Mouse (Mus musculus) urinary bladder, postnatal 10 days (tissue): ENCODE data around the gene Gm21541.
"Not testable (repeated sequence)": the region's sequence is repeated elsewhere in the genome, so short reads cannot be mapped to it uniquely, and the experiment has no call there.

Experiments used
- DNase-seq: peaks from one replicate; pipeline ENCODE4 v3.0.0; 2022; ENCODE audit warnings: low spot score

Gene Gm21541

DNA sequence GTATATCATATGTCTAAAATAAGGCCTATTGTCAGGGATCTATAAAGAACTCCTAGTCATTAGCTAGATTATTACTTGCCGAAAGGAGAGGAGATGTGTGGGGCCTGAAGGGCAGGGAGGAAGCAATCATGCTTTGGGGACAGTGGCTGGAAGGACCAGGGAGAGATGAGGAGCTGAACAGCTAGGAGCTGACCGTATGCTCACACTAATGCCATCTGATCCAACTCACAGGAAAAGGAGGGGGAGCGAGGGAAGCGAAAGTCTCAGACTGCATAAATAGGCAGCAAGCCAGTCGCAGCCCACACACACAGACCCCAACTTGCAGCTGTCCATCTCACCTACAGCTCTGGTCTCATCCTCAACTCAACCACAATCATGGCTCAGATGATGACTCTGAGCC lies at the start of gene Gm21541:
Gm21541 (plus strand) TSS at position 301 of the 400 bp plus-strand sequence.
- DNase-seq: not testable (repeated sequence)

DNA sequence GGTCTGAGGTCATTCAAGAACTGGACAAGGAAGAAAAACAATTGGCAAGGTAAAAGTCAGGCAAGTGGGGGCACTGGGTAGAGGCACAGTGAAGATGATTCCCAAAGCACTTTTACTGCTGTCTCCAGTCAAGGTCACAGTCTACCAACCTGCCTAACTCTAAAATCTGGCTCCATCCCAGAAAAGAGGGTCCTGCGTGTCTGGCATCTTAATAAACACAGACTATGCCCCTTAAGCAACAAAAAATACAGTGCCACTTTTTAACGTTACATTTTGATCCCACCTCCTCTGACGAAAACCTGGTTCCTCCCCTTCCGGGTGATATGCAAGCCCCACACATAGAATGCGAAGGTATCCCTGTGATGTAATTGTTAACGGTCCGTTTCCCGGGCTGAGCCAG lies 37.9 kb downstream of the Gm21541 start, which contains the start of gene Gm20878:
Gm20878 (plus strand) TSS at position 301 of the 400 bp plus-strand sequence.
- DNase-seq: not testable (repeated sequence)
